Mouse (Mus musculus): ENCODE measurements around the gene Kctd12. TPM values are rescaled to one million over a fixed set of nuclear protein-coding genes. Genes with fewer than 3 reads are reported as not detected.

Gene Kctd12
- total and polyA plus RNA-seq, 3 experiments: 7.1 to 22.3 (median 18.1) TPM

DNA sequence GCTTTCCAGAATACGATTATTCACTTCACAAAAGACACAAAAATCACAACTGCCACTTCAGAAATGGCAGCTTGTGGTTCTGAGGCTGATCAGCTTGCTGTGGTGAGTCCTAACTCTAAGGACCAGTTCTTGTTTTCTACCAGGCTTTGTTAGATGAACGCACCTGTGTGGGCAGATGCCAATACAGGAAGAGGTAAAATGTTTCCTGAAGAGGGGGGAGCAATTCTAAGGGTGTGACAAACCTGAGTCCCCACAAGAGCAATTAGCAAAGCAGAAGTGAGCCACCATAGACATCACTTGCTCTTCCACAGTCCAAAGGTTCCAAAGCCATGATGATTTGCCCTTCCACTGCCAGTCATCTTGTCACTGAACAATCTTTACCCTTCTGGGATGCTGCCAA is 20.4 kb downstream of the Kctd12 start:
- Histone ChIP-seq H3K36me3 (ENCODE audit: control insufficient read depth, insufficient read depth, low read length) (no peaks in the 10 kb centered on the region), H3K4me3 (no peak overlapping the region), H3K27me3 (ENCODE audit: control insufficient read depth, insufficient read depth, low read length) (no peaks in the 10 kb centered on the region), H3K79me2 (replicated peaks; ENCODE audit: control insufficient read depth, insufficient read depth, low read length) (no peaks in the 10 kb centered on the region), H3K27ac (no peak overlapping the region), H3K9ac (ENCODE audit: low read depth, low read length) (no peak overlapping the region), H3K4me1 (ENCODE audit: control insufficient read depth, insufficient read depth, low read length) (no peaks in the 10 kb centered on the region)
- WGBS: 91% methylated on average over 2 of the region's 2 CpGs
- intact Hi-C loops (cut with DNase I): no loop called here
- TF ChIP-seq EP300 (IDR thresholded peaks at IDR 0.05; ENCODE audit: insufficient read depth, low read depth, low read length): no peak
- no peak for TF ChIP-seq POLR2A (IDR thresholded peaks at IDR 0.05; ENCODE audit: insufficient read depth, low read depth, low read length)
- no peak for TF ChIP-seq CTCF (IDR thresholded peaks at IDR 0.05)
- DNase-seq: no peak

DNA sequence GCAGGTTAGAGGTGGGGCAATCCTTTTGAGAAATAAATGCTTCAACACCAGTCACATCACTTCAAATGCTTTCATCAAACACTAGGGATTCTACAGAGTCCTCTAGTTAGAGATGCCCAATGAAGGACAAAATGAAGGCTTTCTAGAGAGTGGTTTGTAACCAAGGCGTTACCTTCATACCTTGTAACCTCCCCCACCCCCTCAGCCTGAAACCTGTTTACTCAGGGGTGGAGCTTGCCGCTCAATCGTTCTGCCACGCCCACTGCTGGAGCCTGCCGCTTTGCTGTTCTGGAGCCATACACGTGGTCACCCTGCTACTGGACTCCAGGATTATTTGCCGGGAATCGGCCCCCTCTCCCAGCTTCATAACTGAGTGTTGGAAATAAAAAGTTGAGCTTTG is 28.9 kb downstream of the Kctd12 start:
- Histone ChIP-seq H3K4me3 (no peak overlapping the region), H3K27ac (no peak overlapping the region), H3K27me3 (ENCODE audit: control insufficient read depth, insufficient read depth, low read length) (no peaks in the 10 kb centered on the region), H3K79me2 (replicated peaks; ENCODE audit: control insufficient read depth, insufficient read depth, low read length) (no peaks in the 10 kb centered on the region), H3K36me3 (ENCODE audit: control insufficient read depth, insufficient read depth, low read length) (no peaks in the 10 kb centered on the region), H3K4me1 (ENCODE audit: control insufficient read depth, insufficient read depth, low read length) (no peaks in the 10 kb centered on the region), H3K9ac (ENCODE audit: low read depth, low read length) (no peak overlapping the region)
- TF ChIP-seq POLR2A (IDR thresholded peaks at IDR 0.05; ENCODE audit: insufficient read depth, low read depth, low read length) (no peak), EP300 (IDR thresholded peaks at IDR 0.05; ENCODE audit: insufficient read depth, low read depth, low read length) (no peak), CTCF (IDR thresholded peaks at IDR 0.05) (no peak)
- 52% methylated on average over 8 of the region's 8 CpGs for WGBS
- intact Hi-C loops (cut with DNase I): no loop called here
- DNase-seq: no peak

DNA sequence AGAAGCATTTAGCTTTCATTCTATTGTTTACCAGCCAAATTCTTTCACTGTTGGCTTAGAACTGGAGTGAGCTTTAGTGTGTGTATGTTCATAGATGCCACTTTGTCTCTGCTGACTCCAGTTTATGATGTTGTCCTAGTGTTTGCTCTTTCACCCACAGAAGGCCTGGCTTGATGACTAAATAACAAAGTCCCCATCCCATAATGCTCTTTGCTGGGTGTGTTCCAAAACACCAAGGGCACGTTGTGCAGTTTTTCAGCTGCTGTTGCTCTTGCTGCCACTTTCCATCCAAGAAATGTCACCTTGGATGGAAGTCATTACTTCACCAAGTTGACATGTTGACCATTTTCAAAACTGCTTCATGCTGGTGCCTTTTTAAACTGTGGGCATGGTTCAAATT is 30.5 kb downstream of the Kctd12 start:
- WGBS: 24% methylated on average over 1 of the region's 1 CpGs
- H3K27ac ChIP-seq: no peak overlapping the region
- no peaks in the 10 kb centered on the region for H3K36me3 ChIP-seq (ENCODE audit: control insufficient read depth, insufficient read depth, low read length)
- TF ChIP-seq EP300 (IDR thresholded peaks at IDR 0.05; ENCODE audit: insufficient read depth, low read depth, low read length) (no peak), POLR2A (IDR thresholded peaks at IDR 0.05; ENCODE audit: insufficient read depth, low read depth, low read length) (no peak), CTCF (IDR thresholded peaks at IDR 0.05) (no peak)
- H3K4me3 ChIP-seq: no peak overlapping the region
- intact Hi-C loops (cut with DNase I): no loop called here
- no peaks in the 10 kb centered on the region for H3K79me2 ChIP-seq (replicated peaks; ENCODE audit: control insufficient read depth, insufficient read depth, low read length)
- H3K27me3 ChIP-seq (ENCODE audit: control insufficient read depth, insufficient read depth, low read length): no peaks in the 10 kb centered on the region
- no peaks in the 10 kb centered on the region for H3K4me1 ChIP-seq (ENCODE audit: control insufficient read depth, insufficient read depth, low read length)
- H3K9ac ChIP-seq (ENCODE audit: low read depth, low read length): no peak overlapping the region
- DNase-seq: no peak

DNA sequence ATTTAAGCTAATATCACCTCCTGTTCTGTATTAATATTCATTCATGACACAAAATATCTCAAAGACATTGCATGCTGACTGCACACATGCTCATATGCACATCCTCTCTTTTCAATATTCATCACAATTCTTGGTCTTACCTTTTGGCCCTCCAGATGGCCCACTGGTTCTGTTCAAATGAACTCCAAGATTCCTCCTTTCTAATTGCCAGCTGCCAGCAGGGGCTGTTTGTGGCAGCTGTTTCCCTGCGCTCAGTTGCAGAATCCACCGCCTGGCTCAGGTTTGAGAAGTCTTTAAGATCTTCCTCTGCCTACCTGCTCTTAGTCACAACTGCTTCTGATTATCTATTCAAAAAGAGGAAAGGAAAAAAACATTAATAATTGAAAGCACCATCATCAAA is 34.6 kb downstream of the Kctd12 start:
- Histone ChIP-seq H3K36me3 (ENCODE audit: control insufficient read depth, insufficient read depth, low read length) (no peaks in the 10 kb centered on the region), H3K27ac (no peak overlapping the region), H3K4me3 (no peak overlapping the region), H3K27me3 (ENCODE audit: control insufficient read depth, insufficient read depth, low read length) (no peaks in the 10 kb centered on the region), H3K4me1 (ENCODE audit: control insufficient read depth, insufficient read depth, low read length) (no peaks in the 10 kb centered on the region), H3K79me2 (replicated peaks; ENCODE audit: control insufficient read depth, insufficient read depth, low read length) (no peaks in the 10 kb centered on the region), H3K9ac (ENCODE audit: low read depth, low read length) (no peak overlapping the region)
- intact Hi-C loops (cut with DNase I): no loop called here
- no peak for DNase-seq
- TF ChIP-seq CTCF (IDR thresholded peaks at IDR 0.05) (0 out of 2 replicates have a peak, but pooled peaks have one; percentile 15), EP300 (IDR thresholded peaks at IDR 0.05; ENCODE audit: insufficient read depth, low read depth, low read length) (no peak), POLR2A (IDR thresholded peaks at IDR 0.05; ENCODE audit: insufficient read depth, low read depth, low read length) (no peak)
- WGBS: 74% methylated on average over 2 of the region's 2 CpGs

DNA sequence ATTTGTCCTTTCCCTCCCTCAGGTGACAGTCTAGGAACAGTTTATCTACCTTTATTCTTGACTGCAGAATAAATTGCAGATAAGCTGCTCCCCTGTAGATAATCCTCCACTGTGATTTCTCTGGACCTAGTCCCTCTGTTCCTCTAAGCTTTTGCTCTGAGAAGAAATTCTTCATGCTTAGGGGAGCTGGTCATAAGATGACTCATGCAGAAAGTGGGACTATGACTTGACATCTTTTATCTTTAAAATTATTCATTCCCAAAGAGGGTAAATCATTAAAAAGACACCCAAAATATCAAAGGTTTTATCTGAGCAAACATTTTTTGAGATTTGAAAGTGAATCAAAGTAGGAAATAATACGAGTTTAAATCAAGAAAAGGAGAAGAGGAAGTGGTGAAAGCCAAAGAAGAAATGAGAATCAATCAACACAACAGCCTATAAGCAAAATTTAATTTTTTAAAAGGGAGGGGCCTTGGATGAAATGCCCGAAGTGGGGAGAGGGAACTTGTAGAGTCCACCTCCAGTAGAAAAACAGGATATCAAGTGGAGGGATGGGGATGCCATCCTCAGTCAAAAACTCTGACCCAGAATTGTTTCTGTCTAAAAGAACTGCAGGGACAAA is 40.1 kb downstream of the Kctd12 start:
- Histone ChIP-seq H3K27ac (no peak overlapping the region), H3K27me3 (ENCODE audit: control insufficient read depth, insufficient read depth, low read length) (no peaks in the 10 kb centered on the region), H3K36me3 (ENCODE audit: control insufficient read depth, insufficient read depth, low read length) (no peaks in the 10 kb centered on the region), H3K79me2 (replicated peaks; ENCODE audit: control insufficient read depth, insufficient read depth, low read length) (no peaks in the 10 kb centered on the region), H3K4me1 (ENCODE audit: control insufficient read depth, insufficient read depth, low read length) (no peaks in the 10 kb centered on the region), H3K4me3 (no peak overlapping the region), H3K9ac (ENCODE audit: low read depth, low read length) (no peak overlapping the region)
- no peak for DNase-seq
- intact Hi-C loops (cut with DNase I): no loop called here
- WGBS: 52% methylated on average over 2 of the region's 2 CpGs
- TF ChIP-seq POLR2A (IDR thresholded peaks at IDR 0.05; ENCODE audit: insufficient read depth, low read depth, low read length) (no peak), CTCF (IDR thresholded peaks at IDR 0.05) (no peak), EP300 (IDR thresholded peaks at IDR 0.05; ENCODE audit: insufficient read depth, low read depth, low read length) (no peak)

DNA sequence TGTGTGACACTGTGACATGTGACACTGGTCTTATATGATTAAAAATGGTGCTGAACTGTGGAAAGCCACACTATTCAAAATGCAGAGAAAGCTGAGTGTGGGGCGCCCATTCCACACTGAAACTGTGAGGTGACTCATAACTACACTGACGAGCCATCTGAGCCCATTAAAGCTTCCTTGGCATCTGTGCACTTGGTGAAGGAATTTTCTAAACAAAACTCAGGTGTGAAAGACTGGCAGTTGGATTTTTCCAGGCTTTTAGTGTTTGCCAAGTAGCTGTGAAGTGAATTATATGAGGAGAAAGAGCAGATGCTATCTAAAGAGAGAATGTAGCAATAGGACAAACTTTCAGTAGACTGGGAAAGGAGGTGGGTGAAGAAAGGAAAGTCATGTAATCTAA is 47.6 kb downstream of the Kctd12 start:
- 75% methylated on average over 2 of the region's 2 CpGs for WGBS
- H3K36me3 ChIP-seq (ENCODE audit: control insufficient read depth, insufficient read depth, low read length): no peaks in the 10 kb centered on the region
- H3K4me3 ChIP-seq: no peak overlapping the region
- H3K79me2 ChIP-seq (replicated peaks; ENCODE audit: control insufficient read depth, insufficient read depth, low read length): no peaks in the 10 kb centered on the region
- H3K27me3 ChIP-seq (ENCODE audit: control insufficient read depth, insufficient read depth, low read length): no peaks in the 10 kb centered on the region
- H3K4me1 ChIP-seq (ENCODE audit: control insufficient read depth, insufficient read depth, low read length): no peaks in the 10 kb centered on the region
- H3K27ac ChIP-seq: no peak overlapping the region
- intact Hi-C loops (cut with DNase I): no loop called here
- H3K9ac ChIP-seq (ENCODE audit: low read depth, low read length): no peak overlapping the region
- TF ChIP-seq CTCF (IDR thresholded peaks at IDR 0.05): no peak
- TF ChIP-seq EP300 (IDR thresholded peaks at IDR 0.05; ENCODE audit: insufficient read depth, low read depth, low read length): no peak
- TF ChIP-seq POLR2A (IDR thresholded peaks at IDR 0.05; ENCODE audit: insufficient read depth, low read depth, low read length): no peak
- DNase-seq: no peak
